Comparison of ENCODE assay signal across 8 mouse cellular contexts in genomic region chr5:123507936-123508723, GRCm38 (mm10). TPM values are rescaled to one million over a fixed set of nuclear protein-coding genes. Genes with fewer than 3 reads are reported as not detected.
A peak's percentile ranks its signal among the peaks of the same experiment; 100 is the strongest.
DNase-seq lines count a peak whose midpoint lies in the region; ATAC-seq and TF ChIP-seq lines count a peak whose summit lies in the region.

No protein-coding gene starts in this region.

- no peaks in the 10 kb centered on the region for H3K9me3 ChIP-seq in ES-Bruce4 (replicated peaks; ENCODE audit: control insufficient read depth, insufficient read depth, low read length, poor library complexity, severe bottlenecking)
- no peaks in the 10 kb centered on the region for H3K9me3 ChIP-seq in forebrain, embryonic 10.5 days
- no peaks in the 10 kb centered on the region for H3K9me3 ChIP-seq in heart, embryonic 16.5 days (replicated peaks; ENCODE audit: control insufficient read depth, low read length)
- H3K9me3 ChIP-seq in liver, postnatal 0 days (ENCODE audit: low read length) = no peaks in the 10 kb centered on the region

- ATAC-seq in heart, embryonic 16.5 days (replicated peaks; ENCODE audit: extremely low read depth, insufficient read depth, low FRiP score) = peak; percentile 89
- ATAC-seq in liver, postnatal 0 days = peak; percentile 83
- peak; percentile 49 for ATAC-seq in neutrophil, adult 5-6 weeks (ENCODE audit: extremely low read depth, insufficient number of reproducible peaks, low FRiP score, poor library complexity, severe bottlenecking)

- no peaks in the 10 kb centered on the region for H3K27me3 ChIP-seq in ES-Bruce4 (ENCODE audit: control insufficient read depth, insufficient read depth, low read length, poor library complexity, severe bottlenecking)
- peaks cover 45% of the 10 kb centered on the region for H3K27me3 ChIP-seq in forebrain, embryonic 10.5 days (ENCODE audit: poor library complexity, severe bottlenecking)
- H3K27me3 ChIP-seq in heart, embryonic 16.5 days (ENCODE audit: control insufficient read depth, insufficient read depth, low read length) = peaks cover 9% of the 10 kb centered on the region
- H3K27me3 ChIP-seq in liver, postnatal 0 days (ENCODE audit: insufficient read depth, low read length) = peaks cover 42% of the 10 kb centered on the region

- under 1% methylated on average over 58 of the region's 59 CpGs for WGBS in forebrain, embryonic 10.5 days
- under 1% methylated on average over 59 of the region's 59 CpGs for WGBS in heart, embryonic 16.5 days
- WGBS in liver, postnatal 0 days (ENCODE audit: insufficient replicate concordance) = 1% methylated on average over 59 of the region's 59 CpGs

- no peaks in the 10 kb centered on the region for H3K36me3 ChIP-seq in ES-Bruce4 (ENCODE audit: control insufficient read depth, insufficient read depth, low read length, poor library complexity, severe bottlenecking)
- H3K36me3 ChIP-seq in forebrain, embryonic 10.5 days (replicated peaks) = peaks cover 28% of the 10 kb centered on the region
- H3K36me3 ChIP-seq in heart, embryonic 16.5 days (ENCODE audit: control insufficient read depth, insufficient read depth) = peaks cover 8% of the 10 kb centered on the region
- peaks cover 2% of the 10 kb centered on the region; the same call in 1 of the 2 replicates for H3K36me3 ChIP-seq in liver, postnatal 0 days (replicated peaks; ENCODE audit: insufficient read depth, low read length)

- H3K4me1 ChIP-seq in ES-Bruce4 (ENCODE audit: control insufficient read depth, insufficient read depth, low read length) = peaks cover 7% of the 10 kb centered on the region
- peaks cover 26% of the 10 kb centered on the region for H3K4me1 ChIP-seq in forebrain, embryonic 10.5 days
- H3K4me1 ChIP-seq in heart, embryonic 16.5 days (ENCODE audit: control insufficient read depth, insufficient read depth, low read length) = peaks cover 6% of the 10 kb centered on the region; the same call in 1 of the 2 replicates
- H3K4me1 ChIP-seq in liver, postnatal 0 days (ENCODE audit: insufficient read depth) = peaks cover 13% of the 10 kb centered on the region; the same call in 1 of the 2 replicates

- no peak for TF ChIP-seq POLR2A in ES-Bruce4 (IDR thresholded peaks at IDR 0.05; ENCODE audit: insufficient read depth, low read length)

- peak overlapping the region; percentile 86 for H3K4me3 ChIP-seq in ES-Bruce4 (ENCODE audit: low read depth, low read length)
- H3K4me3 ChIP-seq in forebrain, embryonic 10.5 days = peak overlapping the region; percentile 66
- H3K4me3 ChIP-seq in heart, embryonic 16.5 days (ENCODE audit: low read length) = peak overlapping the region; percentile 67
- peak overlapping the region; percentile 54 for H3K4me3 ChIP-seq in liver, postnatal 0 days (ENCODE audit: low read depth, low read length)

- peak; percentile 81 for DNase-seq in c-Kit-positive CD71-negative TER-119-negative erythroid progenitor cells, embryonic 14.5 days (ENCODE audit: low read depth)
- peak; percentile 90 for DNase-seq in forebrain, embryonic 10.5 days (ENCODE audit: extremely low spot score, low spot score)
- peak; percentile 84 to 86 for DNase-seq in kidney, postnatal 25 days
- DNase-seq in liver, postnatal 0 days = peak; percentile 83
- peak; percentile 86 for DNase-seq in testis, postnatal 14 days (ENCODE audit: low spot score)

- H3K27ac ChIP-seq in ES-Bruce4 (ENCODE audit: insufficient read depth, low read length) = no peak overlapping the region
- peak overlapping the region; percentile 85 for H3K27ac ChIP-seq in forebrain, embryonic 10.5 days
- H3K27ac ChIP-seq in heart, embryonic 16.5 days (ENCODE audit: low read length) = no peak overlapping the region
- H3K27ac ChIP-seq in liver, postnatal 0 days (ENCODE audit: low read depth) = no peak overlapping the region

- H3K9ac ChIP-seq in ES-Bruce4 (ENCODE audit: low read depth, poor library complexity, severe bottlenecking) = peak overlapping the region; percentile 83
- H3K9ac ChIP-seq in heart, embryonic 16.5 days (ENCODE audit: low read length) = peak overlapping the region; percentile 61
- H3K9ac ChIP-seq in liver, postnatal 0 days (replicated peaks) = no peak overlapping the region

- TF ChIP-seq CTCF in ES-Bruce4 (IDR thresholded peaks at IDR 0.05; ENCODE audit: low read depth, low read length) = no peak
- peak; percentile 23 for TF ChIP-seq CTCF in liver, postnatal 0 days (IDR thresholded peaks at IDR 0.05; ENCODE audit: low read depth)

- TF ChIP-seq EP300 in ES-Bruce4 (IDR thresholded peaks at IDR 0.05; ENCODE audit: insufficient read depth, low read depth, low read length) = no peak
- no peak for TF ChIP-seq EP300 in liver, postnatal 0 days (IDR thresholded peaks at IDR 0.05; ENCODE audit: low read depth)

- H3K4me2 ChIP-seq in heart, embryonic 16.5 days (ENCODE audit: low read depth, low read length) = peak overlapping the region; percentile 93
- peak overlapping the region; percentile 88 for H3K4me2 ChIP-seq in liver, postnatal 0 days (ENCODE audit: low read depth, low read length)

RNA-seq across cellular contexts. Expression of gene B3gnt4, which starts 2.1 kb away (rescaled TPM):
- polyA plus RNA-seq in ES-Bruce4 (2011; ENCODE audit: insufficient read depth, insufficient read length, low read depth, missing spikeins) = 0.85 and 1.7 TPM in 2 replicates
- polyA plus RNA-seq in forebrain, embryonic 10.5 days (2016; fragmentation: Nextera tagmentation; extraction: Ambion mirVana) = 1.1 and 1.7 TPM in 2 replicates
- polyA plus RNA-seq in heart, embryonic 16.5 days (2015; fragmentation: Nextera tagmentation; extraction: Ambion mirVana) = 0.11 and 0.17 TPM in 2 replicates
- not detected in 2 replicates for polyA plus RNA-seq in liver, postnatal 0 days (2015; fragmentation: Nextera tagmentation; extraction: Ambion mirVana)
- not detected in 2 replicates for total RNA-seq in neutrophil, adult 5-6 weeks (2017)

RNA-seq across cellular contexts. Expression of gene Diablo, which starts 15.8 kb away (rescaled TPM):
- polyA plus RNA-seq in ES-Bruce4 (2011; ENCODE audit: insufficient read depth, insufficient read length, low read depth, missing spikeins) = 64.6 and 73.1 TPM in 2 replicates
- 148 TPM in 2 replicates for polyA plus RNA-seq in forebrain, embryonic 10.5 days (2016; fragmentation: Nextera tagmentation; extraction: Ambion mirVana)
- polyA plus RNA-seq in heart, embryonic 16.5 days (2015; fragmentation: Nextera tagmentation; extraction: Ambion mirVana) = 103 and 105 TPM in 2 replicates
- 34.1 and 35.2 TPM in 2 replicates for polyA plus RNA-seq in liver, postnatal 0 days (2015; fragmentation: Nextera tagmentation; extraction: Ambion mirVana)
- 34.1 and 41.3 TPM in 2 replicates for total RNA-seq in neutrophil, adult 5-6 weeks (2017)

RNA-seq across cellular contexts. Expression of gene Gm49027, which starts 17.2 kb away (rescaled TPM):
- polyA plus RNA-seq in ES-Bruce4 (2011; ENCODE audit: insufficient read depth, insufficient read length, low read depth, missing spikeins) = 0.87 TPM in 1 of 2 replicates, not detected in the other
- polyA plus RNA-seq in forebrain, embryonic 10.5 days (2016; fragmentation: Nextera tagmentation; extraction: Ambion mirVana) = 0.47 TPM in 1 of 2 replicates, not detected in the other
- 0.09 and 0.34 TPM in 2 replicates for polyA plus RNA-seq in heart, embryonic 16.5 days (2015; fragmentation: Nextera tagmentation; extraction: Ambion mirVana)
- polyA plus RNA-seq in liver, postnatal 0 days (2015; fragmentation: Nextera tagmentation; extraction: Ambion mirVana) = not detected in 2 replicates
- not detected in 2 replicates for total RNA-seq in neutrophil, adult 5-6 weeks (2017)

RNA-seq across cellular contexts. Expression of gene Il31, which starts 18.8 kb away (rescaled TPM):
- polyA plus RNA-seq in ES-Bruce4 (2011; ENCODE audit: insufficient read depth, insufficient read length, low read depth, missing spikeins) = not detected in 2 replicates
- polyA plus RNA-seq in forebrain, embryonic 10.5 days (2016; fragmentation: Nextera tagmentation; extraction: Ambion mirVana) = not detected in 2 replicates
- not detected in 2 replicates for polyA plus RNA-seq in heart, embryonic 16.5 days (2015; fragmentation: Nextera tagmentation; extraction: Ambion mirVana)
- polyA plus RNA-seq in liver, postnatal 0 days (2015; fragmentation: Nextera tagmentation; extraction: Ambion mirVana) = not detected in 2 replicates
- total RNA-seq in neutrophil, adult 5-6 weeks (2017) = not detected in 2 replicates

RNA-seq across cellular contexts. Expression of gene Lrrc43, which starts 19.0 kb away (rescaled TPM):
- 0.32 TPM in 1 of 2 replicates, not detected in the other for polyA plus RNA-seq in ES-Bruce4 (2011; ENCODE audit: insufficient read depth, insufficient read length, low read depth, missing spikeins)
- polyA plus RNA-seq in forebrain, embryonic 10.5 days (2016; fragmentation: Nextera tagmentation; extraction: Ambion mirVana) = not detected in 2 replicates
- 0.07 and 0.09 TPM in 2 replicates for polyA plus RNA-seq in heart, embryonic 16.5 days (2015; fragmentation: Nextera tagmentation; extraction: Ambion mirVana)
- not detected in 2 replicates for polyA plus RNA-seq in liver, postnatal 0 days (2015; fragmentation: Nextera tagmentation; extraction: Ambion mirVana)
- total RNA-seq in neutrophil, adult 5-6 weeks (2017) = not detected in 2 replicates
